Mouse (Mus musculus) heart, adult 2 months (tissue): ENCODE results near the gene Gpr141. TPM values are rescaled to one million over a fixed set of nuclear protein-coding genes. Genes with fewer than 3 reads are reported as not detected.

ENCODE experiments used
- DNase-seq, 2 experiments: peaks; one replicate each; pipeline ENCODE4 v3.0.0; 2021
- H3K27ac ChIP-seq: fragments of 200-600 bp; 2 replicates; pipeline ENCODE4 v1.8.1; 2022
- H3K27me3 ChIP-seq: fragments of 200-500 bp; 2 replicates; pipeline ENCODE4 v1.6.1; 2012; ENCODE audit warnings: mild to moderate bottlenecking, low read length, inconsistent platforms, mixed read lengths; ENCODE audit not compliant: control insufficient read depth, insufficient read depth
- H3K36me3 ChIP-seq: fragments of 200-500 bp; 2 replicates; pipeline ENCODE4 v1.6.1; 2012; ENCODE audit warnings: low read length, inconsistent platforms; ENCODE audit not compliant: control insufficient read depth, insufficient read depth
- H3K4me1 ChIP-seq: fragments of 200-500 bp; 2 replicates; pipeline ENCODE4 v1.6.1; 2011; ENCODE audit warnings: low read length; ENCODE audit not compliant: control insufficient read depth, insufficient read depth
- H3K4me3 ChIP-seq: fragments of 200-600 bp; 2 replicates; pipeline ENCODE4 v1.8.1; 2022
- H3K79me2 ChIP-seq: fragments of 200-500 bp; replicated peaks from 2 replicates; pipeline ENCODE4 v1.6.1; 2012; ENCODE audit warnings: mild to moderate bottlenecking, inconsistent platforms, low read length, moderate library complexity, mixed read lengths; ENCODE audit not compliant: control insufficient read depth, insufficient read depth
- H3K9ac ChIP-seq: fragments of 200-500 bp; 2 replicates; pipeline ENCODE4 v1.6.1; 2012; ENCODE audit warnings: low read depth, mild to moderate bottlenecking, control low read depth, inconsistent platforms, low read length, mixed read lengths
- CTCF ChIP-seq: fragments of 200-600 bp; IDR thresholded peaks from 2 replicates; pipeline ENCODE4 v1.8.1; 2022; ENCODE audit warnings: antibody characterized with exemption, mild to moderate bottlenecking, moderate library complexity
- EP300 ChIP-seq: fragments of 200-500 bp; IDR thresholded peaks from 2 replicates; pipeline ENCODE4 v1.6.1; 2011; ENCODE audit warnings: low read depth, low read length, control low read depth; ENCODE audit not compliant: insufficient read depth
- POLR2A ChIP-seq: fragments of 200-500 bp; IDR thresholded peaks from 2 replicates; pipeline ENCODE4 v1.6.1; 2011; ENCODE audit warnings: mild to moderate bottlenecking, low read depth, low read length, control low read depth; ENCODE audit not compliant: insufficient read depth
- WGBS: fragments of 180-500 bp; shearing (Covaris S2); methylation state at CpG from one replicate; pipeline ENCODE4 v1.1.7; 2018; 5-methylcytosine and 5-hydroxymethylcytosine counted together
- intact Hi-C: fragments of 180-260 bp; cut with DNase I; formaldehyde crosslinking; loops from one replicate; pipeline ENCODE4 v1.15.1; 2025
- polyA plus RNA-seq: library from polyadenylated mRNA; depleted of rRNA; stranded (reverse); fragments of >200 nt; gene quantifications from 2 replicates; pipeline ENCODE4 v1.2.3, GENCODE M21; 2012
- total RNA-seq, 2 experiments: library from RNA; stranded (reverse); gene quantifications; 2 replicates each; pipeline ENCODE4 v1.2.3; 2021

The Gpr141 gene
- total and polyA plus RNA-seq, 3 experiments = 0.64 TPM; not detected in 2

GRCm38 (mm10) chr13:19841615-19842014 lies 17.6 kb upstream of the Gpr141 start:
- no peaks in the 10 kb centered on the region for H3K4me1 ChIP-seq
- no peaks in the 10 kb centered on the region for H3K36me3 ChIP-seq
- H3K4me3 ChIP-seq = no peak overlapping the region
- no peaks in the 10 kb centered on the region for H3K79me2 ChIP-seq
- H3K27me3 ChIP-seq = no peaks in the 10 kb centered on the region
- intact Hi-C loops = no loop called here
- no peak overlapping the region for H3K9ac ChIP-seq
- no peak for TF ChIP-seq EP300
- no peak for TF ChIP-seq POLR2A
- TF ChIP-seq CTCF = no peak
- 66% methylated on average over 5 of the region's 5 CpGs for WGBS
- H3K27ac ChIP-seq = no peak overlapping the region
- no peak for DNase-seq

- no peak for DNase-seq
- intact Hi-C loops = no loop called here
- TF ChIP-seq POLR2A = no peak
- no peak for TF ChIP-seq CTCF
- TF ChIP-seq EP300 = no peak
- no peak overlapping the region for H3K9ac ChIP-seq
- WGBS = 78% methylated on average over 1 of the region's 1 CpGs
- H3K36me3 ChIP-seq = no peaks in the 10 kb centered on the region
- H3K79me2 ChIP-seq = no peaks in the 10 kb centered on the region
- H3K4me1 ChIP-seq = no peaks in the 10 kb centered on the region
- H3K27me3 ChIP-seq = no peaks in the 10 kb centered on the region
- H3K27ac ChIP-seq = no peak overlapping the region
- H3K4me3 ChIP-seq = no peak overlapping the region
These were observed 16.1 kb upstream of the Gpr141 start for GRCm38 (mm10) chr13:19840206-19840605.

- Histone ChIP-seq H3K4me1 (no peaks in the 10 kb centered on the region), H3K9ac (no peak overlapping the region), H3K4me3 (no peak overlapping the region), H3K27ac (no peak overlapping the region), H3K27me3 (no peaks in the 10 kb centered on the region), H3K36me3 (no peaks in the 10 kb centered on the region), H3K79me2 (no peaks in the 10 kb centered on the region)
- 79% methylated on average over 4 of the region's 4 CpGs for WGBS
- intact Hi-C loops = no loop called here
- DNase-seq = no peak
- TF ChIP-seq EP300 (no peak), POLR2A (no peak), CTCF (no peak)
These were observed 6.5 kb upstream of the Gpr141 start for GRCm38 (mm10) chr13:19830560-19830959.

- Histone ChIP-seq H3K9ac (no peak overlapping the region), H3K4me3 (no peak overlapping the region), H3K27me3 (no peaks in the 10 kb centered on the region), H3K79me2 (no peaks in the 10 kb centered on the region), H3K27ac (no peak overlapping the region), H3K4me1 (no peaks in the 10 kb centered on the region), H3K36me3 (no peaks in the 10 kb centered on the region)
- WGBS = 90% methylated on average over 2 of the region's 2 CpGs
- peak in 1 of 2 experiments; percentile 15 for DNase-seq
- TF ChIP-seq POLR2A = no peak
- TF ChIP-seq EP300 = no peak
- TF ChIP-seq CTCF = no peak
- intact Hi-C loops = no loop called here
These were observed 4.0 kb upstream of the Gpr141 start for GRCm38 (mm10) chr13:19828095-19828494.

GRCm38 (mm10) chr13:19821639-19822038 lies 2.4 kb downstream of the Gpr141 start:
- Histone ChIP-seq H3K4me3 (no peak overlapping the region), H3K27ac (no peak overlapping the region), H3K4me1 (no peaks in the 10 kb centered on the region), H3K27me3 (no peaks in the 10 kb centered on the region), H3K79me2 (no peaks in the 10 kb centered on the region), H3K9ac (no peak overlapping the region), H3K36me3 (no peaks in the 10 kb centered on the region)
- intact Hi-C loops = no loop called here
- TF ChIP-seq EP300 (no peak), POLR2A (no peak), CTCF (no peak)
- no peak for DNase-seq

- Histone ChIP-seq H3K9ac (no peak overlapping the region), H3K4me1 (no peaks in the 10 kb centered on the region), H3K79me2 (no peaks in the 10 kb centered on the region), H3K4me3 (no peak overlapping the region), H3K27ac (no peak overlapping the region), H3K27me3 (no peaks in the 10 kb centered on the region), H3K36me3 (no peaks in the 10 kb centered on the region)
- WGBS = 87% methylated on average over 4 of the region's 4 CpGs
- intact Hi-C loops = no loop called here
- TF ChIP-seq CTCF (no peak), POLR2A (no peak), EP300 (no peak)
- DNase-seq = no peak
These were observed 4.1 kb downstream of the Gpr141 start for GRCm38 (mm10) chr13:19819926-19820325.
